ENCODE assay signal across 9 mouse cellular contexts in the genomic region with DNA sequence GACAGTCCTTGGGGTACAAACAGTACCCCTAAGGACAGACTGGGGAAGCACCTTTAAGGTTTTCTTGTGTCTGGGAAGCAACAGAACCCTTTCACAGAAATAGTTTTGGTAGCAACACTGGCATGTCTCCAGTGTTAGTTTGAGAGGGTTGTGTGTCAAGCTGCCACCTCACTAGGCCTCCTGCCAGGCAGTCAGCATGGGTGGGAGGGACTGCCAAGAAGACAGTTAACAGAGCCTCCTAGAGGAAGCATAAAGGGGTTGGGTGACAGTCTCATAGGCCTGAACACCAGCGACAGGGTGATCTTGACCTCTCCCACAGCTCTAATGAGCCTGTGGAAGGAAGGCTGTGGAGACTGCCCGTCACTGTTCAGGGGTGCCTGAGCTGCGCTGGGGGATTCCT.
DNase-seq lines count a peak whose midpoint lies in the region; ATAC-seq and TF ChIP-seq lines count a peak whose summit lies in the region.
"Had no signal": no experiment of that assay in that cellular context is flagged by ENCODE, and none has a peak within 500 bp of the region (broad histone marks: within the 10 kb centered on the region; RNA-seq: fewer than 3 reads in every experiment).

No protein-coding gene starts in this region.

- no peaks in the 10 kb centered on the region for H3K4me1 ChIP-seq in liver, postnatal 0 days (ENCODE audit: insufficient read depth)

- ATAC-seq in liver, postnatal 0 days, result no peak

- TF ChIP-seq CTCF in liver, postnatal 0 days (IDR thresholded peaks at IDR 0.05; ENCODE audit: low read depth), result no peak

- H3K27ac ChIP-seq in liver, postnatal 0 days (ENCODE audit: low read depth), result no peak overlapping the region

- H3K36me3 ChIP-seq in liver, postnatal 0 days (replicated peaks; ENCODE audit: insufficient read depth, low read length), result no peaks in the 10 kb centered on the region

- DNase-seq in heart, adult 18-20 months, result peak; percentile 75
- DNase-seq in heart, postnatal 25 days (ENCODE audit: low spot score), result no peak
- peak; percentile 87 for DNase-seq in cerebellum, adult 11-12 months
- peak; percentile 50 for DNase-seq in heart, adult 8-10 months (ENCODE audit: low spot score)
- DNase-seq in left cerebral cortex, postnatal 25 days (ENCODE audit: low spot score in 2 of 2), result peak; percentile 28 to 80
- no peak for DNase-seq in liver, postnatal 0 days
- no peak for DNase-seq in urinary bladder, adult 2 months (ENCODE audit: low spot score)
- no peak for DNase-seq in embryo, embryonic 11 days
- DNase-seq: kidney, adult 9 months had no signal

- 68% methylated on average over 3 of the region's 3 CpGs for WGBS in liver, postnatal 0 days (ENCODE audit: insufficient replicate concordance)

- H3K4me2 ChIP-seq in liver, postnatal 0 days (ENCODE audit: low read depth, low read length), result no peak overlapping the region

- H3K4me3 ChIP-seq in liver, postnatal 0 days (ENCODE audit: low read depth, low read length), result no peak overlapping the region

- TF ChIP-seq EP300 in liver, postnatal 0 days (IDR thresholded peaks at IDR 0.05; ENCODE audit: low read depth), result no peak

- no peaks in the 10 kb centered on the region for H3K9me3 ChIP-seq in liver, postnatal 0 days (ENCODE audit: low read length)

- no peak overlapping the region for H3K9ac ChIP-seq in liver, postnatal 0 days (replicated peaks)

- H3K27me3 ChIP-seq in liver, postnatal 0 days (ENCODE audit: insufficient read depth, low read length), result no peaks in the 10 kb centered on the region

- intact Hi-C loops in heart, postnatal 25 days (cut with DNase I), result no loop called here
- intact Hi-C loops in left cerebral cortex, postnatal 25 days (cut with DNase I), result loop anchor here (2.0 kb wide), 1 partner anchor 28 kb away; no protein-coding TSS in a partner anchor

Comparison
In these comparisons a context has a peak if more than half of its experiments do, and no peak if none do; other contexts are left out.
1. DNase-seq: peak in heart, adult 18-20 months (2 of 2), cerebellum, adult 11-12 months (single experiment), heart, adult 8-10 months (single experiment) and left cerebral cortex, postnatal 25 days (2 of 2); none in heart, postnatal 25 days (single experiment), liver, postnatal 0 days (single experiment), urinary bladder, adult 2 months (single experiment) and embryo, embryonic 11 days (single experiment).